Mouse (Mus musculus) olfactory bulb, adult 2 months (tissue): ENCODE data around the gene 2310022B05Rik.

Experiments used
- CTCF ChIP-seq: fragments of 200-500 bp; IDR thresholded peaks from 2 replicates; pipeline ENCODE4 v1.5.1; 2012; ENCODE audit warnings: low read depth, mild to moderate bottlenecking, low read length, moderate library complexity; ENCODE audit not compliant: insufficient read depth
- POLR2A ChIP-seq: fragments of 200-500 bp; IDR thresholded peaks from 2 replicates; pipeline ENCODE4 v1.6.1; 2012; ENCODE audit warnings: mild to moderate bottlenecking, low read depth, low read length, moderate library complexity; ENCODE audit not compliant: insufficient read depth

- TF ChIP-seq CTCF = no peak
- no peak for TF ChIP-seq POLR2A
These were observed 32.3 kb downstream of the 2310022B05Rik start for GRCm38 (mm10) chr8:124630891-124631290.
